Mouse (Mus musculus): Measurements from ENCODE around the gene Rgcc.

GRCm38 (mm10) chr14:79275441-79275840, 26.0 kb downstream of the Rgcc start:
- TF ChIP-seq CTCF (IDR thresholded peaks at IDR 0.05; ENCODE audit: insufficient read depth, low read depth, low read length) (no peak), POLR2A (IDR thresholded peaks at IDR 0.05; ENCODE audit: insufficient read depth, low read depth, low read length) (no peak)
